Mouse (Mus musculus): ENCODE results near the gene Spop. TPM values are rescaled to one million over a fixed set of nuclear protein-coding genes. Genes with fewer than 3 reads are reported as not detected.
"Not testable (repeated sequence)": the region's sequence is repeated elsewhere in the genome, so short reads cannot be mapped to it uniquely, and the experiment has no call there.

Gene Spop
- polyA plus RNA-seq, 1 experiment from 2014 or later, result 140 TPM

DNA sequence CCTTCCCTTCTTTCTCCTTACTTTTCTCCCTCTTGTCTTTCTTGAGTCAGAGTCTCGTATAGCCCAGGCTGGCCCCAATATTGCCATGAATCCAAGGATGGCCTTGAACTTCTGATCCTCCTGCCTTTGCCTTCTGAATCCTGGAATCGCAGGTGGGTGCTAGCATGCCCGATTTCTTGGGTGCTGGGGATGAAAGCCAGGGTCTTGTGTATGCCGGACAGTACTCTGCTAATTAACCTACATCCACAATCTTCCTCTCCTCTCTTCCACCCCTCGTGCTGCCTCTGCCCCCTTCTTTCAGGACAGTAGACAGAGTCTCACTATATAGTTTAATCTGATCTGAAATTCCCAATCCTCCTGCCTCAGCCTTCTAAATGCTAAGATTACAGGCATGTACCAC, 12.3 kb upstream of the Spop start:
- Histone ChIP-seq H3K27me3 (replicated peaks; ENCODE audit: insufficient read depth, low read length) (no peaks in the 10 kb centered on the region), H3K4me3 (ENCODE audit: low read depth, low read length) (no peak overlapping the region), H3K36me3 (ENCODE audit: insufficient read depth, low read length) (no peaks in the 10 kb centered on the region), H3K4me2 (replicated peaks; ENCODE audit: low read depth, low read length) (no peak overlapping the region), H3K27ac (ENCODE audit: low read length) (no peak overlapping the region), H3K9ac (replicated peaks; ENCODE audit: low read depth) (no peak overlapping the region), H3K4me1 (ENCODE audit: insufficient read depth, low read depth, low read length) (0 out of 2 replicates have a peak, but pooled peaks cover 3% of the 10 kb centered on the region), H3K9me3 (ENCODE audit: low read length) (no peaks in the 10 kb centered on the region)
- WGBS, result 84% methylated on average over 5 of the region's 5 CpGs
- TF ChIP-seq CTCF (IDR thresholded peaks at IDR 0.05) (no peak), EP300 (IDR thresholded peaks at IDR 0.05) (no peak)
- ATAC-seq (no peak), DNase-seq (ENCODE audit: low spot score) (no peak)

DNA sequence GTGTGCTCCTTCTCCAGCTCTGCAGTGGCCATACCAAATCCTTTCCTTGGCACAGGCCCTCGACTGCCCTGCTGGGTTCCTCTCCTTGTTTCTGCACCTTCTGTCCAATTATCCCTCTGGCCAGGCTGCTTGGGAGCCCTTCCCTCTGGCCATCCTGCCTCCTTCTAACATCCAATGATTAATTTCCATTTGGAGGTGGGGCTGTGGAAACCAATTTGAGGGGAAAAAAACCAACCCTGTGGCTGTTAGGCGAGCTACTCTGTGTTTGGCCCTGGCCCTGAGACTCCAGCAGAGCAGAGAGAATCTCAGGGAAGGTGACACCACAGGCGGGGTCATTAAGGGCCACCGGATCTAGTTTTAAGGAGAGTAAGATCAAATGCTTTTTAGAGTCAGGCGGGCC, 11.7 kb upstream of the Spop start:
- no peaks in the 10 kb centered on the region for H3K27me3 ChIP-seq (replicated peaks; ENCODE audit: insufficient read depth, low read length)
- no peaks in the 10 kb centered on the region for H3K36me3 ChIP-seq (ENCODE audit: insufficient read depth, low read length)
- no peak for TF ChIP-seq CTCF (IDR thresholded peaks at IDR 0.05)
- no peak for TF ChIP-seq EP300 (IDR thresholded peaks at IDR 0.05)
- no peak overlapping the region for H3K9ac ChIP-seq (replicated peaks; ENCODE audit: low read depth)
- no peaks in the 10 kb centered on the region for H3K9me3 ChIP-seq (ENCODE audit: low read length)
- WGBS, result 36% methylated on average over 5 of the region's 5 CpGs
- H3K4me1 ChIP-seq (ENCODE audit: insufficient read depth, low read depth, low read length), result 0 out of 2 replicates have a peak, but pooled peaks cover 3% of the 10 kb centered on the region
- DNase-seq (ENCODE audit: low spot score), result no peak
- H3K4me2 ChIP-seq (replicated peaks; ENCODE audit: low read depth, low read length), result no peak overlapping the region
- no peak for ATAC-seq
- H3K4me3 ChIP-seq (ENCODE audit: low read depth, low read length), result no peak overlapping the region
- H3K27ac ChIP-seq (ENCODE audit: low read length), result 0 out of 2 replicates have a peak overlapping the region, but pooled peaks have one; percentile 43

DNA sequence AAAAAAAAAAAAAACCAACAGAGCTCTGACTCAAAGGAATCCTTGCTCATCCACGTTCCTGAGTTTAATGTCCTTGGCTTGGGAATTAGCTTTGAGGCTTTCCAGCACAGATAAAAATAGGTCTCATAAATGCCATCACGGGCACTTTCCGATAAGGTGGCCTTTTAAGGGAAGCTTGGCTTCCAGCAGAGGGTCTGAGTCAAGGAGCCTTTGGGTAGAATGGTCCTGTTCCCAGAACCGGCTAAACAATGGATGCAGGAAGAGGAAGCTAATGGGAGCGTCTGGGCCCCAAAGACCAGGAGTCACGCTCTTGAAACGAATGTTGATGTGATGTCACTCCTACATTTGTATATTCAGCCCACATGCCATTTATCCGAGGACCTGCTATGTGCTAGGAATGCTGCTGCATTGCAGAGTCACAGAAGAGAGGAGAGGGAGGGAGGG, 11.2 kb upstream of the Spop start:
- Histone ChIP-seq H3K36me3 (ENCODE audit: insufficient read depth, low read length) (no peaks in the 10 kb centered on the region), H3K4me3 (ENCODE audit: low read depth, low read length) (no peak overlapping the region), H3K27ac (ENCODE audit: low read length) (no peak overlapping the region), H3K27me3 (replicated peaks; ENCODE audit: insufficient read depth, low read length) (no peaks in the 10 kb centered on the region), H3K9me3 (ENCODE audit: low read length) (no peaks in the 10 kb centered on the region), H3K4me2 (replicated peaks; ENCODE audit: low read depth, low read length) (no peak overlapping the region), H3K9ac (replicated peaks; ENCODE audit: low read depth) (no peak overlapping the region), H3K4me1 (ENCODE audit: insufficient read depth, low read depth, low read length) (0 out of 2 replicates have a peak, but pooled peaks cover 3% of the 10 kb centered on the region)
- ATAC-seq (peak; percentile 73), DNase-seq (ENCODE audit: low spot score) (peak; percentile 65)
- WGBS, result 19% methylated on average over 8 of the region's 8 CpGs
- no peak for TF ChIP-seq CTCF (IDR thresholded peaks at IDR 0.05)
- 0 out of 2 replicates have a peak, but pooled peaks have one; percentile 32 for TF ChIP-seq EP300 (IDR thresholded peaks at IDR 0.05)

DNA sequence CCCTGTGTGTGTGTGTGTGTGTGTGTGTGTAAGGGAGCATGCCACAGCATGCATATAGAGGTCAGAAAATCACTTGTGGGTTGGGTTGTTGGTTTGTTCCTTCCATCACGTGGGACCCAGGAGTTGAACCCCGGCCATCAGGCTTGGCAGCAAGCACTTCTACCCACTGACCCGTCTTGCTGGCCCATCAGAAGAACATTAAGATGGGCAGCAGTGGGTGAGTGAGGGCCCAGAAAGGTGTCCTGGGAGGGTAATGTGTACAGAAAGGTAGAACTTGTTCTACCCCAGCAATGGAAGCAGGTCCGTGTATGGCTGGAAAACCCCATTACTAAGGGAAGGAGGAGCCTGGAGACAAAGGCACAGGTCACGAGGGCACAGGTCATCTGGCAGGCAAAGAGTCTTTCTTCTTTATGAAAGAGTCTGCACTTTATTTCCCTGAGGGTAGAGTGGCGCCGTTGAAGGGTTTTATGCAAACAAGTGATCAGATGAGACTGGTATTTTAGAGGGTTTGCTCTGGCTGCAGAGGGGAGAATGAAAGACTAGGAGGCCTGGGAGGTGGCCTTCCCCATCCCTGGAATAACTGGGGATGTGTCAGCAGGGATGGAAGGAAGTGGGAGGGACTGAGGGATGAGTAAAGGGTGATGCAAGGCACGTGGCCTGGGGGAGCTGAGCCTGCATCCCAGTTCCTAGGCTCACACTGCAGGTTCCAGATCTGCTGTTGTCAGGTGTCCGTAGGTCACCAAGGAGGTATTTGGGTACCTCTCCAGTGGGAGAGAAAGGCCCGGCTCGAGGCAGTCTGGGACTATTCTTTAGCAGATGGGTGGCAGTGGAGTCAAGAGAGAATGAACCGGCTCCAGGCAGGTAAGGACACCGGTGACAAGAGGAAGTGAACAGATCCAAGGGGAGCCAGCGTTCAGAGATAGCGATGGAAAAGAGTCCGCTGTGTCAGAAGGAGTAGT, 10.2 kb upstream of the Spop start:
- Histone ChIP-seq H3K27me3 (replicated peaks; ENCODE audit: insufficient read depth, low read length) (no peaks in the 10 kb centered on the region), H3K4me1 (ENCODE audit: insufficient read depth, low read depth, low read length) (0 out of 2 replicates have a peak, but pooled peaks cover 3% of the 10 kb centered on the region), H3K4me3 (ENCODE audit: low read depth, low read length) (no peak overlapping the region), H3K9ac (replicated peaks; ENCODE audit: low read depth) (no peak overlapping the region), H3K9me3 (ENCODE audit: low read length) (no peaks in the 10 kb centered on the region), H3K4me2 (replicated peaks; ENCODE audit: low read depth, low read length) (no peak overlapping the region), H3K36me3 (ENCODE audit: insufficient read depth, low read length) (no peaks in the 10 kb centered on the region), H3K27ac (ENCODE audit: low read length) (no peak overlapping the region)
- TF ChIP-seq CTCF (IDR thresholded peaks at IDR 0.05) (no peak), EP300 (IDR thresholded peaks at IDR 0.05) (no peak)
- peak; percentile 43 for ATAC-seq
- 62% methylated on average over 16 of the region's 16 CpGs for WGBS
- DNase-seq (ENCODE audit: low spot score), result no peak

DNA sequence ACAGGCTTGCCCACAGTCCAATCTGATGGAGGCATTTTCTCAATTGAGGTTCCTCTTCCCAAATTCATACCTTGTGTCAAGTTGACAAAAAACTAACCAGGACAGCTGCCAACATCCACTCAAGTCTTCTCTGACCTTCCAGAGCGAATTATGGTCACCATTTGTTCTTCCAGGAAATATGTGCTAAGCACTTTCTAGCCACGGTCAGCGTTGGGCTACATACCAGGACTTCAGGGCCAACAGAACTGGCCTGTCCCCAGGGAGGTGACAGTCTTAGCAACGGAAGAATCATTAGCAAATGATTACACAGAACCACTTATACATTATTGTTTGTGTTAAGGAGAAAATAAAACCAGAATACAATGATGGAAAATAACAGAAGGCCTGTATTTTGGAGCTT, 8.1 kb upstream of the Spop start:
- no peak overlapping the region for H3K9ac ChIP-seq (replicated peaks; ENCODE audit: low read depth)
- TF ChIP-seq EP300 (IDR thresholded peaks at IDR 0.05) (no peak), CTCF (IDR thresholded peaks at IDR 0.05) (no peak)
- no peak for ATAC-seq
- 54% methylated on average over 4 of the region's 4 CpGs for WGBS
- H3K9me3 ChIP-seq (ENCODE audit: low read length), result no peaks in the 10 kb centered on the region
- no peak overlapping the region for H3K4me2 ChIP-seq (replicated peaks; ENCODE audit: low read depth, low read length)
- H3K4me1 ChIP-seq (ENCODE audit: insufficient read depth, low read depth, low read length), result 0 out of 2 replicates have a peak, but pooled peaks cover 3% of the 10 kb centered on the region
- no peak for DNase-seq (ENCODE audit: low spot score)
- H3K27ac ChIP-seq (ENCODE audit: low read length), result no peak overlapping the region
- H3K36me3 ChIP-seq (ENCODE audit: insufficient read depth, low read length), result no peaks in the 10 kb centered on the region
- H3K27me3 ChIP-seq (replicated peaks; ENCODE audit: insufficient read depth, low read length), result no peaks in the 10 kb centered on the region
- no peak overlapping the region for H3K4me3 ChIP-seq (ENCODE audit: low read depth, low read length)

DNA sequence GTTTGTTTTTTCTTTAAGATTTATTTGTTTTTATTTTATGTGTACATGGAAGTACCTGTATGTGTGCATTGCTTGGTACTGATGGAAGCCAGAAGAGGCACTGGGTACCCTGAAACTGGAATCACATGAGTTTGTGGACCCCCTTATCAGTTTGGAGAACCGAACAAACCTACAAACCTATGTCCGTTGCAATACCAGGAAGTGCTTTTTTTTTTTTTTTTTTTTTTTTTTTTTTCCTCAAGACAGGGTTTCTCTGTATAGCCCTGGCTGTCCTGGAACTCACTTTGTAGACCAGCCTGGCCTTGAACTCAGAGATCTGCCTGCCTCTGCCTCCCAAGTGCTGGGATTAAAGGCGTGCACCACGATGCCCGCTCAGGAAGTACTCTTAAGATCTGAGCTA, 7.5 kb upstream of the Spop start:
- not testable (repeated sequence) for ATAC-seq; H3K27me3 ChIP-seq (replicated peaks; ENCODE audit: insufficient read depth, low read length); H3K36me3 ChIP-seq (ENCODE audit: insufficient read depth, low read length); H3K9me3 ChIP-seq (ENCODE audit: low read length); H3K4me1 ChIP-seq (ENCODE audit: insufficient read depth, low read depth, low read length); H3K4me2 ChIP-seq (replicated peaks; ENCODE audit: low read depth, low read length); H3K27ac ChIP-seq (ENCODE audit: low read length); H3K9ac ChIP-seq (replicated peaks; ENCODE audit: low read depth); DNase-seq (ENCODE audit: low spot score); H3K4me3 ChIP-seq (ENCODE audit: low read depth, low read length)
- WGBS, result 84% methylated on average over 5 of the region's 5 CpGs

Data from lung, postnatal 0 days (tissue).